Mouse (Mus musculus): ENCODE data around the gene Tymp. TPM values are rescaled to one million over a fixed set of nuclear protein-coding genes. Genes with fewer than 3 reads are reported as not detected.
A peak's percentile ranks its signal among the peaks of the same experiment; 100 is the strongest.

The Tymp gene
- polyA plus RNA-seq, 2 experiments from 2014 or later = 0.61 to 0.74 TPM

DNA sequence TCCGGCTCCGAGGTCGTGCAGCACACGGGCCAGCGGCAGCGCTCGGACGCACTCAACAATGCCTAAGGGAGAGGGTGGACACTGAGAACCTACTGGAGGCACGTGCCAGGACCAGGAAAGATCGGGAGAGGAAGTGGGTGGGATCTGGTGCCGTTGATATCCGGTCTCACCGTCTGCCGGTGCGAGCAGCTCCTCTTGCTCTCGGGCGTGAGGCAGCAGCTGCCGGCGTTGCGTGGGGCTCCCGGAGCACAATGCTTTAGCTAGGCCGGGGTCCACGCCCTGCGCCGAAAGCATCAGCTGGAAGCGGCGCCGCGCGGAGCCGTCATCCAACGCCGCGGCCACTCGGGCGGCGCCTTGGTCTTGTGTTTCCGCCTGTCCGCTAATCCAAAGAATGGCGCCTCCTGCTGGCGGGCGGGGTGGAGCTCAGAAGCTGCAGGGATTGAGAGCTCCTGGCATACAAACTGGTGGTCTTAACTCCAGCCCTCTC lies 3.0 kb downstream of the Tymp start, which contains the start of gene Sco2:
Sco2 (minus strand) TSS at position 85 of the 487 bp plus-strand sequence.
- peak; percentile 51 for ATAC-seq

DNA sequence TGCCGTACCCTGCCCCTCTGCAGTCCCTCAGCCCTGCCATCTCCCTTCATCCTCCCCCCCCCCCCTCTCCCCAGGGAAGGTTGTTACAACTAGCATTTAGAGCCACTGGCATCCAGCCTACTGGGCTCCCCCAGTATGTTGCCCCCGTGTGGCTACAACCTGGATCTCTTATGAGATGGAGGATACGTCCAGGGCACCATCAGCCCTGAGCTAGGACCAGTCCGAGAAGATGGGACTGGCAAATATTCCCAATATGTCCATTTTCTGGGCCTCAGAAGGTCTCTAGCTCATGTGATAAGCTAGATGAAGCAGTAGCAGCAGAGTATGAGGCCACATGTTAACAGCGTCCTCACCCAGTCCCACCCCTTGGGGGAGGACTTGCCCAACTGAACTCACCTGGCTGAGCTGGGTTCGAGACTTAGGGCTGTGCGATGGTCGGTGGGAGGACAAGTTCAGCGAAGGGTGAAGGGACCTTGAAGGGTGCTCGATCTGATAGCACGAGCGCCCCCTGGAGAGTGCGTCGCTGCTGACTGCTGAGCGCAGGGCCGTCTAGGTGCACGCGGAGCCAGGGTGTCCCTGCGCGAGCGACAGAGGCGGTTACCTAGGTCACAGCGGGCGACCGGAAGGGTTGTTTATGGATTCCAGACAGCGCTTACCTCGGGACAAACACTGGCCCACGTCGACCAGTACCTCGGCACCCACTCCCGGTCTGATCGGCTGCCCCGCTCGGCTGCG lies 3.6 kb downstream of the Tymp start:
- peak; percentile 87 for ATAC-seq

DNA sequence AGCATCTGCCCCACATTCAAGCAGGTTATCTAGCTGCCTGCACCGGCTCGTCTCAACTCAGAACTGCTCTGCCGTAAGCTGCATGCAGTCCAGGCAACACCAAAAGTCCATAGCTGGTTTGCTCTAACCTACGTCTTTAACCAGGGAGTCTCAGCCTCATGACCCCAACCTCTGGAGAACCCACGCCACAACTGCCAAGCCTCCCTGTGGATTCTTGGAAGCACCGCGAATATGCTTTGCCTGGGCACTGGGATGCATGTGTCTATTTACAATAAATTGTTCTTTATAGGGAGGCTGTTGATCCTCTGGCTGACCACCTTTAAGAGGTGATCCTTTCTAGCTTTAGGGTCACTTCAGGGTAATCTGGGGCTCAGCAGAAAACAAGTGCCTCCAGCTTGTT lies 4.3 kb downstream of the Tymp start:
- no peak for ATAC-seq

DNA sequence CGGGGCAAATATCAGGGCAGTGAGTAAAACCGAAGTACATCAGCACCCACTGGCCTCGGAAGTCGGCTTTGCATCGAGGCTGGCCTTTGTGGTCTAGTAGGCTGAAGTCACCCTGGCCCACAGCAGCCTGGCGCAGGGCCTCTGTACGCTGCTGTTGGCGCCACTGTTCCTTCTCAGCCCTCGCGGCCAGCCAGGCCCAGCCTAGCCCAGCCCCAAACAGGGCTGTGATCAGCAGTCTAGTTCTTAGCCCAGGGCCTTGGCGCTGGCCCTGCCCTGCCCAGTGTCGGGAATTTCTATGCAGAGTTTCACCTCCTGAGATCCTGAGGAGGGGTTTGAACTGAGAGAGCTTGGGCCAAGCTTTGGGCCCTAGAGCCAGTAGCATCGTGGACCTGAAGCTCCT lies 4.8 kb downstream of the Tymp start:
- no peak for ATAC-seq

DNA sequence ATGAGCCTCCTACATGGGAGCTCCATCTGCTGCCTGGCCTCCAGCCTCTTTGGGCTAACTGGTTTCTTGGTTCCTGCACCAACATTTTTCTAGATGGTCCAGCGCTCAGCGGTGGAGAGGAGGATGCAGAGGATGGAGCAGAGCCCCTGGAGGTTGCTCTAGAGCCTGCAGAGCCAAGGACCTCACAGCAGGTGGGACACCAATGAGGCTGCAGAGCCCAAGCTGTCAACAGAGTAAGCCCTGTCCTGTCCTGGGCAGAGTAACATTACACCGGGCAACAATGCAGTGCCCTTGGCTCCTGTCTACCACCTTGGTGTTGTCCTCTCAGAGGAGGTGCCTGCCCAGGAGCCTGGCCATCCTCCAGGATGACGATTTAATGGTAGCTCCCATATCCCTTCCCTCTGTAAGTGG lies 11.7 kb downstream of the Tymp start:
- no peak for ATAC-seq

DNA sequence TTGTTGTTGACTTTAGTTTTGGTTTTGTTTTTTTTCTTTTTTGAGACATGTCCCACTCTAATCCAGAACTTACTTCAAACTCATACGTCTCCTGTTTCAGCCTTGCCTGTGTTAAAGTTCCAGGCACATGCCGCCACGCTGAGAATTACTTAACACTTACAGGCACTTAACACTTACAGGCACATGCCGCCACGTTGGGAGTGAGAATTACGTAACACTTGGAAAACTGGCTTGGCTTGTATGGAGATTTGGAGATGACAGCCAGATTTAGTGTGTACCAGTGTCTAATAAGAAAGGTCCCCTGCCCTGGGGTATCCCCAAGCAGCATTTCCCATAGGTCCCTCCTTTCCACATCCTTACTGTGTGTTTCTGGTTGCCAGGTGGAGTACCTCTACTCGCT lies 13.8 kb downstream of the Tymp start:
- ATAC-seq = no peak

DNA sequence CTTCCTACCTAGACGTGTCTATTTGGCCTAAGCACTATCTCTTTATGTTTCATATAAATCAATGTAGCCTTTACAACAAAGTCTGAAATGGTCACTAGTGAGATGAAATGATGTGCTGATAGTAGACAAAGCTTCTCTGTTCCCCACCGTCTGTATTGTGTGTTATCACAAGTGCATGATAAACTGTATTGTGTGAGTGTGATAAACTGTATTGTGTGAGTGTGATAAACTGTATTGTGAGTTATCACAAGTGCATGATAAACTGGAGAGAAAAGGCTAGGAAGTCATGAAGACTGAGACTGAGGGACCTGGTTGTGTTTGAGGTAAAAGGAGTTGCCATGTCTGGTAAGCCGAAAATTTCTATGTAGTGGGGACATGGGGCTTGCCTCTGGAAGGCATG lies 18.1 kb downstream of the Tymp start:
- ATAC-seq = no peak

DNA sequence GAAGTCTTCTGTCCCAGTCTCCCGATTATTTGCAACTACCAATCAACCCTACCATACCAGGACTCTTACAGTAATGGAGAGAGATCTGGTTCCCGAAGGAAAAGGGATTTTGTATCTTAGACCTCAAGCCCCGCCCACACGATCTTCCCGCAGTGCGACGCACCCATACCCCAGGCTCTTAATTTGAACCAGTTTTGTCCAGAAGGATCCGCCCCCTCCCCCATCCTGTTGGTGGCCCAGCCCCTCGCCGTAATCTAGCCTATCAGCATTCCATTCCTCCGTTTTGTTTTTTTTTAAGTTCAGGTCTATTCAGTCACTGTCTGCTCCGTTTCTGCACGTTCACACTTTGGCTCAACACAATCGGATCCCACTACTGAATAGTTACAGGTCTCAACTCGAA lies 20.5 kb downstream of the Tymp start:
- no peak for ATAC-seq

DNA sequence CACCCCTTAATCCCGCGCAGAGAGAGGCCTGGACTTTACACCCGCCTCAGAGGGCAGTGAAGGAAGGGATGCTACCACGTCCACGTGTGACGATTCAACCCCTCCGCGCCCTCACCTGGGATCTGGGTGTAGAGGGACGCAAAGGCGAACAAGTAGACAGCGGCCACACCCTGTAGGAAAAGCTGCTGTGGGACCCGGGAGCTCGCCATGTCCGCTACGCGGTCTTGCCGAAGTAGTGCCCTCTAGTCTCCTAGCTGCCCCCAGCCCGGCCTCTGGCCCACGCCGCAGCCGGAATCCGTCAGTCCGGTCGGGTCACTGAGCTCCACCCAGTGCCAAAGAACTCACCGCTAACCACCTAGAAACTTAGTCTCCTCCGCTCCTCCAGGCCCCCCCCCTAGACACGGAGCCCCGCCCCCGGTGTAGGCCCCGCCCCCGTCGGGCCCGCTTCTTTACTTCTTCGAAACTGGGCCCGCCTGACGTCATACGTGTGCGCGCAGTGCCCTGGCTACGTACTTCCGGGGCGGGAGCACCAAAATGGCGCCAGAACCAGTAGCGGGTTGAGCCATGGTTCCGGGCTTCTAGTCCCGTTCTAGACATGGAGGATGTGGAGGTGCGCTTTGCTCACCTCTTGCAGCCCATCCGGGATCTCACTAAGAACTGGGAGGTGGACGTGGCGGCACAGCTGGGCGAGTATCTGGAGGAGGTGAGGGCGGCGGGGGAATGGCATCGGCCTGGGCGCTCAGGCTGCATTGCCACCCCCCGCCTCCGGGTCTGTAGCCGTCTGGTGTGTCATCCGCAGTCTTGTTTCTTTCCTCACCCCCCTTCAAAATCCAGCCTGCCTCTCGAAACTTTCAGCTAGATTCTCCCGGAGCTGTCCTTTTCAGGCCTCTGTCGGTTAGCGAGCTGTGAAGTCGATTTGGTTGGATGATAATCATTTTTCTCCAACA lies 21.3 kb downstream of the Tymp start, which contains the start of the genes Lmf2 and Ncaph2:
Lmf2 (minus strand) TSS at position 419 of the 947 bp plus-strand sequence.
Ncaph2 (plus strand) TSS at position 479 of the 947 bp plus-strand sequence.
- ATAC-seq = peak; percentile 86

DNA sequence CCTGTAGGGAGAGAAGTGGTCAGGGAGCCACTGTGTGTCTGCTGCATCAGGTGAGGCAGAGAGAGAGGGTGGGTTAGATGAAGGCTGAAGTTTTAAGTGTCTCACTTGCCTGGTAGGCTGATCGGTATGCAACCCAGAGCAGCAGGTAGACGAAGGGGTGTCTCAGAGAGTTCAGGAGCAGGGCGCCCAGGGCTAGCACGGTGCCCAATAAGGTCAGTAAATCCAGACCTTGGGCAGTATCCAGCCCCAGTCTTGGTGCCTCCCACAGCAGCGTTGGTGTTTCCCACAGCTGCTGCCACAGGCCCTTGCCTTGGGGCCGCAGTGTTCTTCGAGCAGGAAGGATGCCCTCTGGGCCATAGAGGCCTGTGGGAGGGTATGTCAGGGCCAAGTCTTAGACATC lies 22.4 kb downstream of the Tymp start:
- no peak for ATAC-seq

DNA sequence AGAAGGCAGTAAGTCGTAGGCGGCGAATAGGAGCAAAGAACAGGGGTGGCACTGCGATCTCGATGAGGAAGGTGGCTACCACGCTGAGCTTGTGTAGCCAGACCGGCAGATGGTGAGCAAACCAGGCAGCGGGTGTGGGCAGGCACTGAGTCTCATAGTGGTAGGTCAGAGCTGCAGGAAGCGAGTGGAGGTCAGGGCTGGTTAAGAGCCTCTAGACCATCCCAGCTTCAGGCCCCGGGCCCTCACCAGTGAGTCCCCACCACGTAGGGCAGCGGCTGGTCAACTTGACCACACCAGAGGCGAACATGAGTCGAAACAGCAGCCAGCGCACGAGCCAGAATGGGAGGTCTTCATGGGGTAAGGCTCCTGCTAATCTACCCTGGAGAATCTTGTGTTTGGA lies 23.0 kb downstream of the Tymp start:
- no peak for ATAC-seq

DNA sequence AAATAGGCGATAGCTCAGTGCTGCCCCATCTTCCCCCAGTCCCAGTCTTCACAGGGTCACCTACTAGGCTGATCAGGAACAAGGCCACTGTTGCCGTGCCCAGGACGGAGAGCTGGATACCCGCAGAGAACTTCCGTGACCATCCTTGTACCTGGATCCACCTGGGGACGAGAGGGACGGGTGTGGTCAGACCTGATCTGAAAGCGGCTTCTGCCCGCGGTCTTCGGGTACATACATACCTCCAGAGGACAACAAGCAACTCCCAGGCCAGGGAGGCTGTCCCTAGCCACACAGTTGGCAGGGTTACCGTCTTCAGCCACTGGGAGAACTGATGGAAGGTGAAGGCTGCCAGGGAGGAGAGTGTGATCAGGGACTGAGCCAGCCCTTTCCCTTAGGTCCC lies 24.0 kb downstream of the Tymp start:
- no peak for ATAC-seq

DNA sequence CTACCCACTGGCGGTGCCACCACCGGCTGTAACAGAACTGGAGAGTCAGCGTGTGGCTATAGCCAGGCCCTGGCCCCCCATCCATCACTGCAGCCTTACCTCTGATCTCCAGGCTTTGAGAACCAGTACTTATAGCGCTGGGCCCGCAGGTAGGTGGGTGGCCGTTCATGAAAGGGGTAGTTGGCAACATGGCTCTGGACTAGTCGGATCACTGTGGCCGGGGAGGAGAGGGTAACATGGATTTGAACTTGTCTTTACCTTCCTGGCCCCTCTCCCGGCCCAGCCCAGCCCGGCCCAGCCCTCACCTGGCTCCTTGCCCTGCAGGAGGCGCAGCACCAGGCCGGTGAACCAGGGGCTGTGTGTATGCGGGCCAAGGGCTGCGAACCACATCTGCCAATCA lies 24.8 kb downstream of the Tymp start:
- ATAC-seq = no peak

DNA sequence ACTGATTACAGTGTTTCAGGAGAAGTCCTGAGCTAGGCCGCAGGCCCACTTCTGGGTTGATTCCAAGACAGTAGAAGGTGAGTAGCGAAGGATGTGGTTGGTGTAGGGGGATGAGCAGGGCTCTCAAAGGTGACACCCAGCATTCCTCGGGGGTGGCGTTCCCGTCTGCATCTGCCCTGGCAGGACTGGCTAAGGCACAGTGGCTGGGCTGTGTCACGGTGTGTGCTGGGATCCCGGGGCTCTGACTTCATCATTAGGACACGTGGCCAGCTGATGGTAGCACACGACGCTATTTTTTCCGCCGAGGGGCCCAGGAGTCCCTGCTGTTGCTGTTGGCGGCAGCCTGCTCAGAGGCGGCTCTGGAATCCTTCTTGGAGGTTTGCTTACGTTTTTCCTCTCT lies 25.5 kb downstream of the Tymp start:
- no peak for ATAC-seq

DNA sequence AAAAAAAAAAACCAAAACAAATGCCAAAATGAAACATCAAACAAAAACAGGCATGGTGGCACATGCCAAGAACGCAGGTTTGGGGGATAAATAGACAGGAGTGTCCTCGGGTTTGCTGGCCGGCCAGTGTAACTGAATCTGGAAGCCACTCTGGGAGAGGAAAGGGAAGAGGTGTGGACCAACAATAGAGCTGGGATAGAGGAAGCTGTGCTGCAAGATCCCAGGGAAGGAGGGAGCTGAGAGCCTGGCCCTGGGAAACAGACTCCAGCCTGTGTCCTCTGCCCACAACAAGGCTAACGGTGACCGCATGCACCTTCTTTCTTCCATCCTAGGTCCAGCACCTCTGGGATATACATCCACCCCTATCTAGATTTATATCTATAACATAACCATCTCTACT lies 26.4 kb downstream of the Tymp start:
- no peak for ATAC-seq

DNA sequence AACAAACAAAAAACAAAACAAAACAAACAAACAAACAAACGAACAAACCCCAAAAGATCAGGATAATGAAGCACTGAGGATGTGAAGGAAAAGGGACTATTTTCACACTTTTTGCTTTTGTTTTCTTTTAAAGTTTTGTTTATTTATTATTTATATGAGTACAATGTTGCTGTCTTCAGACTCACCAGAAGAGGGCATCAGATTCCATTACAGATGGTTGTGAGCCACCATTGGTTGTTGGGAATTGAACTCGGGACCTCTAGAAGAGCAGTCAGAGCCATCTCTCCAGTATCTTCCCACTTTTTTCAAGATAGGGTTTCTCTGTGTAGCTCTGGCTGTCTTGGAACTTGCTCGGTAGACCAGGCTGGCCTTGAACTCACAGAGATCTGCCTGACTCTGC lies 33.5 kb downstream of the Tymp start:
- no peak for ATAC-seq

DNA sequence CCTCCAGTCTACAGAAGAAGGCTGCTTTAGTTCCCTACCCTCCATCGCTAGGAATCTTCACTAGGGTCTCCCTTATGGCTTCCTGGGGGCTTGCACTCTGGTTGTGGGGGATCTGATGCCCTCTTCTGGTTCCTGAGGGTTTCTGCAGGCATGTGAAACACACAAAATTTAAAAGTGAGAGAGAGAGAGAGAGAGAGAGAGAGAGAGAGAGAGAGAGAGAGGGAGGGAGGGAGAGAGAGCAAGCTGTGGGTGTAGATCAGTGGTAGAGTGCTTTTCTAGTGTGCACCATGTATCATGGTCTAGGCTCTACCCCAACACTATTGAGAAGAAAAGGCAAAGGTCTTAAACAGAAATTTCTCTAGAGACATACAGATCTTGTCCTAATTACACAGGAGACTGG lies 35.2 kb downstream of the Tymp start:
- no peak for ATAC-seq

DNA sequence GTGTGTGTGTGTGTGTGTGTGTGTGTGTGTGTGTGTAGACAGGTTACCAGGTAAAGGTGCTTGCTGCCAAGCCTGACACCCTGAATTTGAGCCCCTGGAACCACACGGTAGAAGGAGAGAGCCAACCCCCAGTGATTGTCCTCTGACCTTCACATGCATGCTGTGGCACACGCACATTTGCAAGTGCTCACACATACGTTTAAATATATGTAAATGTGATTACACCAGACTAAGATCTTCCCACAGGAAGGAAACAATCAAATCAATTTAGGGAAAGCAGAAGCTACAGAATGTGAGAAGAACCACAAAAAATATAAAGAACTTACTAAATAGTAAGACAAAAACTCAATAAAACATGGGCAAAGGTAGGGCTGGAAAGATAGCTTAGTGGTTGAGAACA lies 36.7 kb downstream of the Tymp start:
- no peak for ATAC-seq

DNA sequence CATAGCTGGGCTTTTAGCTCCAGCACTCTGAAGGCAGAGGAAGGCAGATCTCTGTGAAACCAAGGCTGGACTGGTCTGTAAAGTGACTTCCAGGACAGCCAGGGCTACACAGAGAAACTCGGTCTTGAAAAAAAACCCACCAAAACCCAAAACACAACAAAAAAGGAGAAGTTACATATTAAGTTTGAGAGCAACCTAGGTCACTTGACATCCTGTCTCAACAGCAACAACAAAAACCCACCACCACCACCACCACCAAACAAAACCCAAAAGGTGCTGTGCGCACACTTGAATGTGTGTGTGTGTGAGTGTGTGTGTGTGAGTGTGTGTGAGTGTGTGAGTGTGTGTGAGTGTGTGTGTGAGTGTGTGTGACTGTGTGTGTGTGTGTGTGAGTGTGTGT lies 37.1 kb downstream of the Tymp start:
- ATAC-seq = no peak

DNA sequence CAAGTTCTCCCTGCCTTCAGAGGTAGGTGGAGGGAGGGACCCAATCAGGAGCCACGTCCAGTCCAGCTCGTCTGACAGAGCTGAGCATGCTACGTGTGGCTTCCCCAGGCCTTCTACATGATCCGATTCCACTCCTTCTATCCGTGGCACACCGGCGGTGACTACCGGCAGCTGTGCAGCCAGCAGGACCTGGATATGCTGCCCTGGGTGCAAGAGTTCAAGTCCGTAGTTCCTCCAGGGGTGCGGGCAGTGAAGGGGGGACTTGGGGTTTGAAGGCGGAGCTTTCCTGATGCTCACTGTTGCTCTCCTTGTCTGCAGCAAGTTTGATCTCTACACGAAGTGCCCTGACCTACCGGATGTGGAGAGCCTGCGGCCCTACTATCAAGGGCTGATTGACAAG lies 40.4 kb downstream of the Tymp start:
- ATAC-seq = no peak

DNA sequence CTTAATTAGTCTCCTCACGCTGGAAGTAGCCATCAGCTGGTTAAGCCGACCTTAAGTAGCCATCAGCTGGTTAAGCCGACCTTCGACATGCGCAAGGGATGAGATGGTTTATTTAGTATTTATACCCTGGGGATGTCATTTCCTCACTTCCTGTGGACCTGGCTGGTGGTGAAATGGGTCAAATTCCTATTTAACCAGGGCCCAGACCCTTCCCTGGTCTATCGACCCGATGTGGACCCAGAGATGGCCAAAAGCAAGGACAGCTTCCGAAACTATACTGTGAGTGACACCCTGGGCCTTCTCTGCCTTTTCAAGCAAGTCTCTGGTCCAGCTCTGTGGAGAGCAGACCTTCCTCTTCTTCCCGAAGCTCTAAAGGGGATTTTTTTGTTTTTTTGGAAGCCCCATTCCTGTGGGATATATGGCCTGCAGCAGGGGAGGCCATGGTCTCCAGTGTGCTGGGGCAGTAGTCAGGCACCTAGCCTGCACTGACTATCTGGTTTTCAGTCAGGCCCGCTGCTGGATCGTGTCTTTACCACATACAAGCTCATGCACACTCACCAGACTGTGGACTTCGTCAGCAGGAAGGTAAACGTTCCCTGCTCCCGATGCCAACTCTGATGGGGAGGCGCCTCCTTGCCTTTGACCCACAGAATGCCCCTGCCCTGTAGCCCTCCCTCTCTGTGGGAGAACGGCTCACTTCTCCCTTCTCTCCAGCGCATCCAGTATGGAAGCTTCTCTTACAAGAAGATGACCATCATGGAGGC lies 41.9 kb downstream of the Tymp start:
- ATAC-seq = no peak

DNA sequence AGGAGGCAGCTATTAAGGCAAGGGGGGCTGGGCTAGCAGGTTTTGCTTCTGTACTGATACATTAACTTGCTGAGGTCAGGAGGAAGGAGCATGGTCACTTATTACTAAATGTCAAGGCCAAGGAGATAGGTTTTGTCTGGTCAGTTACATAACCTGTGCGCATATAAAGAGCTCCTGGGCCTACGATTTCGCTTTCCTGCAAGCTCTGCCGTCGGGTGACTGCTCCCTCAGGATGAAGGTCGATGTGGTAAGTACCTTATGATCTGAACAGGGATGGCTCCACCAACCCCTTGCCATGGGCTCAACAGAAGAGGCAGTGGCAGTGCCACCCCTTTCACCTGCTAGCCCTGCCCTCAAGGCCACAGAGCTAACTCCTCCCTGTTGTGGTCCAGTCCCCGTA lies 42.6 kb downstream of the Tymp start, which contains the start of gene Miox:
Miox (plus strand) TSS at position 128 of the 400 bp plus-strand sequence.
- no peak for ATAC-seq

DNA sequence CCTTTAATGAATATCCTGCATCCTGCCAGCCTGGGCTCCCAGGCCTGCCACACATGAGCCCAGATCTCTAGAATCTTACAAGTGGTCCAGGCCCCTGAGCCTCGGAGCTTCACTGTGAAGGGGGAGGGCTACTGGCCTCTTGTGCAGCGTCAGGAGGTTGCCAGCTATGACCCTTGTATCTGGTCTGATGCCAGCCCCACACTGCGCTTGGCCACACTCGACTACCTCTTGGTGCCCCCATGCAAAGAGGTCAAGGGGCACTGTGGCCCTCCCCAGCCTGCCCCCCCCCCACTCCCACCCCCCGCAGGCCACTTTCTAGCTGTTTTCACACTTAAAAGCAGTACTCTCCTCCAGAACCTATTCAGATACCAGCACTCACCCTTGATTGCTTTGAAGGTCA lies 50.4 kb downstream of the Tymp start:
- no peak for ATAC-seq

Measured in activated CD4-positive, CD25-positive, alpha-beta regulatory T cell, adult 4 months (primary cell).